Comparison of ENCODE assay signal across 8 mouse cellular contexts in genomic region chr15:89430341-89430740, GRCm38 (mm10). TPM values are rescaled to one million over a fixed set of nuclear protein-coding genes. Genes with fewer than 3 reads are reported as not detected.
A peak's percentile ranks its signal among the peaks of the same experiment; 100 is the strongest.
DNase-seq lines count a peak whose midpoint lies in the region; ATAC-seq and TF ChIP-seq lines count a peak whose summit lies in the region.

No protein-coding gene starts in this region.

- no peaks in the 10 kb centered on the region for H3K27me3 ChIP-seq in kidney, embryonic 16.5 days (ENCODE audit: insufficient read depth, low read length)
- H3K27me3 ChIP-seq in liver, embryonic 11.5 days (replicated peaks; ENCODE audit: control insufficient read depth, insufficient read depth, low read length): no peaks in the 10 kb centered on the region
- H3K27me3 ChIP-seq in stomach, postnatal 0 days (ENCODE audit: control insufficient read depth, insufficient read depth, low read length): no peaks in the 10 kb centered on the region

- peaks cover 17% of the 10 kb centered on the region for H3K4me1 ChIP-seq in kidney, embryonic 16.5 days (ENCODE audit: insufficient read depth, low read length)
- peaks cover 11% of the 10 kb centered on the region for H3K4me1 ChIP-seq in liver, embryonic 11.5 days (replicated peaks; ENCODE audit: control insufficient read depth, insufficient read depth, low read length)
- no peaks in the 10 kb centered on the region for H3K4me1 ChIP-seq in stomach, postnatal 0 days (replicated peaks; ENCODE audit: control insufficient read depth, insufficient read depth)

- TF ChIP-seq CTCF in stomach, postnatal 0 days (IDR thresholded peaks at IDR 0.05; ENCODE audit: low read depth): peak; percentile 25

- peak overlapping the region; percentile 98 for H3K27ac ChIP-seq in kidney, embryonic 16.5 days (ENCODE audit: low read length)
- H3K27ac ChIP-seq in liver, embryonic 11.5 days (ENCODE audit: low read depth, low read length): peak overlapping the region; percentile 96
- peak overlapping the region; percentile 98 for H3K27ac ChIP-seq in stomach, postnatal 0 days (replicated peaks)

- peak overlapping the region; percentile 70 for H3K4me2 ChIP-seq in kidney, embryonic 16.5 days (replicated peaks; ENCODE audit: low read depth, low read length)
- H3K4me2 ChIP-seq in liver, embryonic 11.5 days: peak overlapping the region; percentile 93
- H3K4me2 ChIP-seq in stomach, postnatal 0 days (replicated peaks; ENCODE audit: low read depth): peak overlapping the region; percentile 97

- H3K36me3 ChIP-seq in kidney, embryonic 16.5 days (ENCODE audit: insufficient read depth, low read length): peaks cover 14% of the 10 kb centered on the region
- peaks cover 7% of the 10 kb centered on the region; the same call in 1 of the 2 replicates for H3K36me3 ChIP-seq in liver, embryonic 11.5 days (ENCODE audit: control insufficient read depth, insufficient read depth, low read length)
- H3K36me3 ChIP-seq in stomach, postnatal 0 days (ENCODE audit: control insufficient read depth, insufficient read depth, low read length): no peaks in the 10 kb centered on the region

- WGBS in kidney, embryonic 16.5 days: 49% methylated on average over 6 of the region's 6 CpGs
- WGBS in liver, embryonic 11.5 days: 41% methylated on average over 6 of the region's 6 CpGs
- WGBS in stomach, postnatal 0 days: 43% methylated on average over 6 of the region's 6 CpGs

- DNase-seq in kidney, postnatal 36 days: no peak
- peak; percentile 42 for DNase-seq in MEL-GATA-1-ER (ENCODE audit: extremely low read depth, low read depth)
- no peak for DNase-seq in liver, embryonic 11.5 days (ENCODE audit: low spot score)
- DNase-seq in stomach, postnatal 0 days (ENCODE audit: low spot score): no peak
- DNase-seq in urinary bladder, postnatal 14 days (ENCODE audit: low spot score): no peak
- no peak for DNase-seq in gastrocnemius, postnatal 25 days

- ATAC-seq in kidney, embryonic 16.5 days (ENCODE audit: low FRiP score, low TSS enrichment): no peak
- peak; percentile 8 for ATAC-seq in erythroblast, adult 5-6 weeks (replicated peaks; ENCODE audit: low FRiP score, poor library complexity, severe bottlenecking)
- no peak for ATAC-seq in liver, embryonic 11.5 days (replicated peaks; ENCODE audit: low FRiP score)
- no peak for ATAC-seq in stomach, postnatal 0 days (ENCODE audit: low FRiP score, low TSS enrichment)

- H3K4me3 ChIP-seq in kidney, embryonic 16.5 days (ENCODE audit: low read length): peak overlapping the region; percentile 90
- H3K4me3 ChIP-seq in liver, embryonic 11.5 days (ENCODE audit: low read depth, low read length): peak overlapping the region; percentile 76
- peak overlapping the region; percentile 78 for H3K4me3 ChIP-seq in stomach, postnatal 0 days (ENCODE audit: low read depth, low read length)

- no peak for TF ChIP-seq EP300 in stomach, postnatal 0 days (optimal IDR thresholded peaks at IDR 0.05)

- no peaks in the 10 kb centered on the region for H3K9me3 ChIP-seq in kidney, embryonic 16.5 days (ENCODE audit: low read length)
- no peaks in the 10 kb centered on the region for H3K9me3 ChIP-seq in liver, embryonic 11.5 days (ENCODE audit: control insufficient read depth, low read length)
- no peaks in the 10 kb centered on the region for H3K9me3 ChIP-seq in stomach, postnatal 0 days (ENCODE audit: control insufficient read depth, low read length)

- H3K9ac ChIP-seq in kidney, embryonic 16.5 days (replicated peaks; ENCODE audit: low read length): peak overlapping the region; percentile 87
- peak overlapping the region; percentile 86 for H3K9ac ChIP-seq in liver, embryonic 11.5 days (ENCODE audit: low read depth, low read length)
- peak overlapping the region; percentile 83 for H3K9ac ChIP-seq in stomach, postnatal 0 days (ENCODE audit: low read length)

RNA-seq across cellular contexts. Expression of gene Chkb, which starts 0.6 kb away (rescaled TPM):
- polyA plus RNA-seq in kidney, embryonic 16.5 days (2015; fragmentation: Nextera tagmentation; extraction: Ambion mirVana): 57.6 and 64.3 TPM in 2 replicates
- 82.0 and 92.2 TPM in 2 replicates for total RNA-seq in erythroblast, adult 5-6 weeks (2015; ENCODE audit: low replicate concordance)
- total RNA-seq in erythroblast, adult 5-6 weeks (2017; ENCODE audit: low replicate concordance): 28.6 and 30.9 TPM in 2 replicates
- 43.5 and 47.5 TPM in 2 replicates for polyA plus RNA-seq in liver, embryonic 11.5 days (2014; fragmentation: Nextera tagmentation; extraction: Ambion mirVana)
- polyA plus RNA-seq in stomach, postnatal 0 days (2015; fragmentation: Nextera tagmentation; extraction: Ambion mirVana): 46.8 and 47.9 TPM in 2 replicates
- 10 to 100 TPM; 21.4 to 24.2 TPM for total RNA-seq in gastrocnemius, postnatal 25 days (2021)

RNA-seq across cellular contexts. Expression of gene Gm44502, which starts 0.8 kb away (rescaled TPM):
- polyA plus RNA-seq in kidney, embryonic 16.5 days (2015; fragmentation: Nextera tagmentation; extraction: Ambion mirVana): 0.33 TPM in 1 of 2 replicates, not detected in the other
- not detected in 2 replicates for total RNA-seq in erythroblast, adult 5-6 weeks (2015; ENCODE audit: low replicate concordance)
- 0.14 TPM in 1 of 2 replicates, not detected in the other for total RNA-seq in erythroblast, adult 5-6 weeks (2017; ENCODE audit: low replicate concordance)
- polyA plus RNA-seq in liver, embryonic 11.5 days (2014; fragmentation: Nextera tagmentation; extraction: Ambion mirVana): not detected in 2 replicates
- not detected in 2 replicates for polyA plus RNA-seq in stomach, postnatal 0 days (2015; fragmentation: Nextera tagmentation; extraction: Ambion mirVana)
- total RNA-seq in gastrocnemius, postnatal 25 days (2021): not detected

RNA-seq across cellular contexts. Expression of gene C730034F03Rik, which starts 1.0 kb away (rescaled TPM):
- 2.8 and 5.0 TPM in 2 replicates for polyA plus RNA-seq in kidney, embryonic 16.5 days (2015; fragmentation: Nextera tagmentation; extraction: Ambion mirVana)
- 0.58 and 1.0 TPM in 2 replicates for total RNA-seq in erythroblast, adult 5-6 weeks (2015; ENCODE audit: low replicate concordance)
- 1.4 and 5.3 TPM in 2 replicates for total RNA-seq in erythroblast, adult 5-6 weeks (2017; ENCODE audit: low replicate concordance)
- polyA plus RNA-seq in liver, embryonic 11.5 days (2014; fragmentation: Nextera tagmentation; extraction: Ambion mirVana): 2.0 and 2.8 TPM in 2 replicates
- polyA plus RNA-seq in stomach, postnatal 0 days (2015; fragmentation: Nextera tagmentation; extraction: Ambion mirVana): 1.3 and 1.6 TPM in 2 replicates
- total RNA-seq in gastrocnemius, postnatal 25 days (2021): under 1 TPM; 0.27 to 0.49 TPM

RNA-seq across cellular contexts. Expression of gene Cpt1b, which starts 4.7 kb away (rescaled TPM):
- polyA plus RNA-seq in kidney, embryonic 16.5 days (2015; fragmentation: Nextera tagmentation; extraction: Ambion mirVana): 7.4 and 8.1 TPM in 2 replicates
- total RNA-seq in erythroblast, adult 5-6 weeks (2015; ENCODE audit: low replicate concordance): 2.1 and 6.9 TPM in 2 replicates
- 0.84 and 4.4 TPM in 2 replicates for total RNA-seq in erythroblast, adult 5-6 weeks (2017; ENCODE audit: low replicate concordance)
- 3.5 and 3.9 TPM in 2 replicates for polyA plus RNA-seq in liver, embryonic 11.5 days (2014; fragmentation: Nextera tagmentation; extraction: Ambion mirVana)
- 0.51 and 0.63 TPM in 2 replicates for polyA plus RNA-seq in stomach, postnatal 0 days (2015; fragmentation: Nextera tagmentation; extraction: Ambion mirVana)
- total RNA-seq in gastrocnemius, postnatal 25 days (2021): 100 to 1,000 TPM; 227 to 251 TPM

RNA-seq across cellular contexts. Expression of gene Syce3, which starts 20.0 kb away (rescaled TPM):
- polyA plus RNA-seq in kidney, embryonic 16.5 days (2015; fragmentation: Nextera tagmentation; extraction: Ambion mirVana): not detected in 2 replicates
- total RNA-seq in erythroblast, adult 5-6 weeks (2015; ENCODE audit: low replicate concordance): not detected in 2 replicates
- not detected in 2 replicates for total RNA-seq in erythroblast, adult 5-6 weeks (2017; ENCODE audit: low replicate concordance)
- not detected in 2 replicates for polyA plus RNA-seq in liver, embryonic 11.5 days (2014; fragmentation: Nextera tagmentation; extraction: Ambion mirVana)
- 0.25 TPM in 1 of 2 replicates, not detected in the other for polyA plus RNA-seq in stomach, postnatal 0 days (2015; fragmentation: Nextera tagmentation; extraction: Ambion mirVana)
- not detected for total RNA-seq in gastrocnemius, postnatal 25 days (2021)
